Mouse (Mus musculus) liver, postnatal 0 days (tissue): ENCODE measurements at regions not wholly inside any gene's neighbourhood (a gene's known extent, or its start where the extent isn't known, plus 50 kb on each side); places are given as distances from the start of the nearest gene placed in this dataset.
"Not testable (repeated sequence)": the region's sequence is repeated elsewhere in the genome, so short reads cannot be mapped to it uniquely, and the experiment has no call there.

Source experiments
- ATAC-seq: fragments of 200-750 bp; cut with Nextera tagmentation; 2 replicates; pipeline ENCODE4 v1.8.0; 2017; ENCODE audit warnings: mild to moderate bottlenecking, moderate library complexity
- DNase-seq: peaks from one replicate; pipeline ENCODE4 v3.0.0-alpha.2; 2016
- H3K27ac ChIP-seq: fragments of 300-500 bp; sonication (generic); 2 replicates; pipeline ENCODE4 v1.5.1; 2014; ENCODE audit warnings: antibody characterized with exemption, moderate library complexity, mild to moderate bottlenecking, low read depth
- H3K27me3 ChIP-seq: fragments of 300-500 bp; sonication (generic); 2 replicates; pipeline ENCODE4 v1.6.1; 2014; ENCODE audit warnings: low read length, control low read depth, mixed read lengths; ENCODE audit not compliant: insufficient read depth
- H3K36me3 ChIP-seq: fragments of 300-500 bp; sonication (generic); replicated peaks from 2 replicates; pipeline ENCODE4 v1.6.1; 2014; ENCODE audit warnings: mild to moderate bottlenecking, control low read depth, low read length, moderate library complexity, mixed read lengths; ENCODE audit not compliant: insufficient read depth
- H3K4me1 ChIP-seq: fragments of 300-500 bp; sonication (generic); 2 replicates; pipeline ENCODE4 v1.6.1; 2014; ENCODE audit warnings: antibody characterized with exemption, mild to moderate bottlenecking, control low read depth; ENCODE audit not compliant: insufficient read depth
- H3K4me2 ChIP-seq: fragments of 300-500 bp; sonication (generic); 2 replicates; pipeline ENCODE4 v1.6.1; 2014; ENCODE audit warnings: low read depth, mild to moderate bottlenecking, low read length, moderate library complexity, mixed read lengths
- H3K4me3 ChIP-seq: fragments of 300-500 bp; sonication (generic); 2 replicates; pipeline ENCODE4 v1.5.1; 2014; ENCODE audit warnings: low read depth, low read length
- H3K9ac ChIP-seq: fragments of 300-500 bp; sonication (generic); replicated peaks from 2 replicates; pipeline ENCODE4 v1.6.1; 2014; ENCODE audit warnings: mild to moderate bottlenecking, moderate library complexity
- H3K9me3 ChIP-seq: fragments of 300-500 bp; sonication (generic); 2 replicates; pipeline ENCODE4 v1.6.1; 2016; ENCODE audit warnings: mild to moderate bottlenecking, control low read depth, low read length, mixed read lengths
- CTCF ChIP-seq: sonication (generic); IDR thresholded peaks from 2 replicates; pipeline ENCODE4 v1.5.1; 2016; ENCODE audit warnings: antibody characterized with exemption, low read depth
- EP300 ChIP-seq: IDR thresholded peaks from 2 replicates; pipeline ENCODE4 v1.6.1; 2016; ENCODE audit warnings: antibody characterized with exemption, low read depth, mild to moderate bottlenecking
- WGBS: fragments of 180-500 bp; shearing (Covaris S2); extraction: QIAGEN DNeasy Blood & Tissue Kit; methylation state at CpG from one replicate; pipeline ENCODE4 v1.1.7; 2014; ENCODE audit not compliant: insufficient replicate concordance; 5-methylcytosine and 5-hydroxymethylcytosine counted together

GRCm38 (mm10) chr13:97402164-97402761, 161.4 kb downstream of the Enc1 start:
- DNase-seq = no peak

GRCm38 (mm10) chr13:97401620-97402019, 160.7 kb downstream of the Enc1 start:
- Histone ChIP-seq H3K9me3 (peaks cover 5% of the 10 kb centered on the region; the same call in 1 of the 2 replicates), H3K4me3 (no peak overlapping the region), H3K9ac (no peak overlapping the region), H3K27ac (no peak overlapping the region), H3K4me2 (no peak overlapping the region), H3K27me3 (no peaks in the 10 kb centered on the region), H3K4me1 (no peaks in the 10 kb centered on the region), H3K36me3 (no peaks in the 10 kb centered on the region)
- 81% methylated on average over 7 of the region's 7 CpGs for WGBS
- TF ChIP-seq EP300 (no peak), CTCF (no peak)
- no peak for DNase-seq
- ATAC-seq = no peak

More at GRCm38 (mm10) chr13:97402164-97402761, 161.4 kb downstream of the Enc1 start:
- TF ChIP-seq CTCF = no peak
- TF ChIP-seq EP300 = no peak
- no peaks in the 10 kb centered on the region for H3K4me1 ChIP-seq
- no peak overlapping the region for H3K9ac ChIP-seq
- 81% methylated on average over 10 of the region's 10 CpGs for WGBS
- H3K4me3 ChIP-seq = no peak overlapping the region
- H3K36me3 ChIP-seq = no peaks in the 10 kb centered on the region
- H3K27ac ChIP-seq = no peak overlapping the region
- no peaks in the 10 kb centered on the region for H3K27me3 ChIP-seq
- H3K9me3 ChIP-seq = peaks cover 5% of the 10 kb centered on the region; the same call in 1 of the 2 replicates
- ATAC-seq = no peak
- no peak overlapping the region for H3K4me2 ChIP-seq

- H3K4me1 ChIP-seq = no peaks in the 10 kb centered on the region
- no peaks in the 10 kb centered on the region for H3K27me3 ChIP-seq
- no peak overlapping the region for H3K4me2 ChIP-seq
- no peak for ATAC-seq
- no peak overlapping the region for H3K27ac ChIP-seq
- WGBS = 46% methylated on average over 1 of the region's 1 CpGs
- no peak overlapping the region for H3K9ac ChIP-seq
- no peaks in the 10 kb centered on the region for H3K9me3 ChIP-seq
- no peak overlapping the region for H3K4me3 ChIP-seq
- no peaks in the 10 kb centered on the region for H3K36me3 ChIP-seq
- TF ChIP-seq CTCF = no peak
- TF ChIP-seq EP300 = no peak
- DNase-seq = no peak
Observed at GRCm38 (mm10) chr13:97398041-97398440, 157.1 kb downstream of the Enc1 start.

GRCm38 (mm10) chr13:97396899-97397640, 156.2 kb downstream of the Enc1 start:
- H3K4me1 ChIP-seq = no peaks in the 10 kb centered on the region
- DNase-seq (no peak), ATAC-seq (no peak)
- no peaks in the 10 kb centered on the region for H3K36me3 ChIP-seq
- no peak overlapping the region for H3K4me2 ChIP-seq
- no peak overlapping the region for H3K27ac ChIP-seq
- no peak overlapping the region for H3K4me3 ChIP-seq
- no peak overlapping the region for H3K9ac ChIP-seq
- 65% methylated on average over 3 of the region's 3 CpGs for WGBS
- no peaks in the 10 kb centered on the region for H3K9me3 ChIP-seq
- TF ChIP-seq CTCF (no peak), EP300 (no peak)
- H3K27me3 ChIP-seq = no peaks in the 10 kb centered on the region

GRCm38 (mm10) chr13:97396286-97396685, 155.4 kb downstream of the Enc1 start:
- not testable (repeated sequence) for H3K4me2 ChIP-seq, H3K4me3 ChIP-seq, H3K36me3 ChIP-seq, H3K9ac ChIP-seq, ATAC-seq, DNase-seq, H3K4me1 ChIP-seq, H3K9me3 ChIP-seq, H3K27me3 ChIP-seq, H3K27ac ChIP-seq
- WGBS = 60% methylated on average over 2 of the region's 2 CpGs

- no peaks in the 10 kb centered on the region for H3K4me1 ChIP-seq
- no peaks in the 10 kb centered on the region for H3K9me3 ChIP-seq
- DNase-seq (no peak), ATAC-seq (no peak)
- no peak overlapping the region for H3K27ac ChIP-seq
- no peak for TF ChIP-seq EP300
- TF ChIP-seq CTCF = no peak
- H3K27me3 ChIP-seq = no peaks in the 10 kb centered on the region
- 75% methylated on average over 7 of the region's 7 CpGs for WGBS
- no peaks in the 10 kb centered on the region for H3K36me3 ChIP-seq
- H3K4me2 ChIP-seq = no peak overlapping the region
- H3K9ac ChIP-seq = no peak overlapping the region
- H3K4me3 ChIP-seq = no peak overlapping the region
Observed at GRCm38 (mm10) chr13:97394756-97395454, 154.0 kb downstream of the Enc1 start.
